ENCODE assay signal across 13 mouse cellular contexts in genomic region chr8:114306296-114306695, GRCm38 (mm10).
DNase-seq lines count a peak whose midpoint lies in the region; ATAC-seq and TF ChIP-seq lines count a peak whose summit lies in the region.
"Had no signal": no experiment of that assay in that cellular context is flagged by ENCODE, and none has a peak within 500 bp of the region (broad histone marks: within the 10 kb centered on the region; RNA-seq: fewer than 3 reads in every experiment).

No protein-coding gene starts in this region.

- no peak overlapping the region for H3K4me3 ChIP-seq in forebrain, embryonic 13.5 days
- H3K4me3 ChIP-seq in forebrain, embryonic 10.5 days: no peak overlapping the region
- H3K4me3 ChIP-seq in midbrain, postnatal 0 days (ENCODE audit: low read depth, low read length): no peak overlapping the region
- H3K4me3 ChIP-seq in midbrain, embryonic 13.5 days (replicated peaks): no peak overlapping the region
- H3K4me3 ChIP-seq in heart, embryonic 11.5 days (ENCODE audit: low read depth, low read length): no peak overlapping the region
- H3K4me3 ChIP-seq: embryonic facial prominence, embryonic 13.5 days; heart, adult 2 months; intestine, embryonic 15.5 days; midbrain, embryonic 15.5 days had no signal

- peak overlapping the region; percentile 25 for H3K27ac ChIP-seq in forebrain, embryonic 13.5 days
- no peak overlapping the region for H3K27ac ChIP-seq in forebrain, embryonic 10.5 days
- no peak overlapping the region for H3K27ac ChIP-seq in midbrain, postnatal 0 days (ENCODE audit: low read depth, low read length)
- H3K27ac ChIP-seq in midbrain, embryonic 13.5 days: no peak overlapping the region
- H3K27ac ChIP-seq in heart, embryonic 11.5 days (ENCODE audit: low read depth, low read length): no peak overlapping the region
- H3K27ac ChIP-seq: embryonic facial prominence, embryonic 13.5 days; heart, adult 2 months; intestine, embryonic 15.5 days; midbrain, embryonic 15.5 days had no signal

- H3K9me3 ChIP-seq in forebrain, embryonic 13.5 days (replicated peaks): no peaks in the 10 kb centered on the region
- no peaks in the 10 kb centered on the region for H3K9me3 ChIP-seq in forebrain, embryonic 10.5 days
- no peaks in the 10 kb centered on the region for H3K9me3 ChIP-seq in midbrain, postnatal 0 days (ENCODE audit: low read length)
- H3K9me3 ChIP-seq in midbrain, embryonic 13.5 days: no peaks in the 10 kb centered on the region
- H3K9me3 ChIP-seq in heart, embryonic 11.5 days (replicated peaks; ENCODE audit: control insufficient read depth, low read length): no peaks in the 10 kb centered on the region
- H3K9me3 ChIP-seq: embryonic facial prominence, embryonic 13.5 days; intestine, embryonic 15.5 days; midbrain, embryonic 15.5 days had no signal

- H3K9ac ChIP-seq in forebrain, embryonic 13.5 days: no peak overlapping the region
- H3K9ac ChIP-seq in midbrain, postnatal 0 days (replicated peaks; ENCODE audit: low read length, poor library complexity, severe bottlenecking): no peak overlapping the region
- H3K9ac ChIP-seq in midbrain, embryonic 13.5 days (replicated peaks): no peak overlapping the region
- no peak overlapping the region for H3K9ac ChIP-seq in heart, embryonic 11.5 days (ENCODE audit: low read depth, low read length)
- H3K9ac ChIP-seq: embryonic facial prominence, embryonic 13.5 days; intestine, embryonic 15.5 days; midbrain, embryonic 15.5 days had no signal

- ATAC-seq in forebrain, embryonic 13.5 days: peak; percentile 70
- ATAC-seq in midbrain, postnatal 0 days (ENCODE audit: low FRiP score): no peak
- no peak for ATAC-seq in midbrain, embryonic 13.5 days
- ATAC-seq in heart, embryonic 11.5 days (replicated peaks; ENCODE audit: insufficient number of reproducible peaks, low FRiP score, low TSS enrichment): no peak
- ATAC-seq: intestine, embryonic 15.5 days; midbrain, embryonic 15.5 days had no signal

- no peaks in the 10 kb centered on the region for H3K36me3 ChIP-seq in forebrain, embryonic 13.5 days (ENCODE audit: poor library complexity, severe bottlenecking)
- H3K36me3 ChIP-seq in forebrain, embryonic 10.5 days (replicated peaks): no peaks in the 10 kb centered on the region
- no peaks in the 10 kb centered on the region for H3K36me3 ChIP-seq in midbrain, postnatal 0 days (ENCODE audit: insufficient read depth, low read length)
- H3K36me3 ChIP-seq in midbrain, embryonic 13.5 days: peaks cover 4% of the 10 kb centered on the region; the same call in 1 of the 2 replicates
- H3K36me3 ChIP-seq in heart, embryonic 11.5 days (ENCODE audit: control insufficient read depth, insufficient read depth, low read length): no peaks in the 10 kb centered on the region
- H3K36me3 ChIP-seq: embryonic facial prominence, embryonic 13.5 days; intestine, embryonic 15.5 days; midbrain, embryonic 15.5 days had no signal

- peaks cover 15% of the 10 kb centered on the region for H3K4me1 ChIP-seq in forebrain, embryonic 13.5 days
- H3K4me1 ChIP-seq in forebrain, embryonic 10.5 days: peaks cover 7% of the 10 kb centered on the region; the same call in 1 of the 2 replicates
- H3K4me1 ChIP-seq in midbrain, postnatal 0 days (ENCODE audit: insufficient read depth, low read length): no peaks in the 10 kb centered on the region
- peaks cover 10% of the 10 kb centered on the region; the same call in 1 of the 2 replicates for H3K4me1 ChIP-seq in midbrain, embryonic 13.5 days (replicated peaks)
- no peaks in the 10 kb centered on the region for H3K4me1 ChIP-seq in heart, embryonic 11.5 days (ENCODE audit: control insufficient read depth, insufficient read depth, low read length)
- H3K4me1 ChIP-seq: intestine, embryonic 15.5 days had no signal

- no peaks in the 10 kb centered on the region for H3K27me3 ChIP-seq in forebrain, embryonic 13.5 days
- H3K27me3 ChIP-seq in forebrain, embryonic 10.5 days (ENCODE audit: poor library complexity, severe bottlenecking): no peaks in the 10 kb centered on the region
- no peaks in the 10 kb centered on the region for H3K27me3 ChIP-seq in midbrain, postnatal 0 days (ENCODE audit: insufficient read depth, low read length)
- H3K27me3 ChIP-seq in midbrain, embryonic 13.5 days: no peaks in the 10 kb centered on the region
- H3K27me3 ChIP-seq in heart, embryonic 11.5 days (ENCODE audit: control insufficient read depth, insufficient read depth, low read length): no peaks in the 10 kb centered on the region
- H3K27me3 ChIP-seq: embryonic facial prominence, embryonic 13.5 days; intestine, embryonic 15.5 days; midbrain, embryonic 15.5 days had no signal

- no peak for DNase-seq in forebrain, embryonic 10.5 days (ENCODE audit: extremely low spot score, low spot score)
- peak; percentile 89 for DNase-seq in midbrain, postnatal 0 days (ENCODE audit: low spot score)
- DNase-seq in cerebellum, postnatal 36 days: peak; percentile 34 to 46
- peak; percentile 13 to 46 for DNase-seq in layer of hippocampus, postnatal 14 days (ENCODE audit: low spot score in 2 of 2)
- DNase-seq in lung, postnatal 4 days: no peak
- DNase-seq: heart, adult 2 months; lung, adult 2 months had no signal

- 60% methylated on average over 5 of the region's 5 CpGs for WGBS in forebrain, embryonic 13.5 days
- 86% methylated on average over 5 of the region's 5 CpGs for WGBS in forebrain, embryonic 10.5 days
- 71% methylated on average over 5 of the region's 5 CpGs for WGBS in midbrain, postnatal 0 days
- 84% methylated on average over 5 of the region's 5 CpGs for WGBS in midbrain, embryonic 13.5 days
- WGBS in heart, embryonic 11.5 days (ENCODE audit: insufficient replicate concordance): 75% methylated on average over 5 of the region's 5 CpGs

- no peak overlapping the region for H3K4me2 ChIP-seq in forebrain, embryonic 13.5 days
- H3K4me2 ChIP-seq in midbrain, postnatal 0 days (ENCODE audit: low read depth, low read length, poor library complexity, severe bottlenecking): no peak overlapping the region
- no peak overlapping the region for H3K4me2 ChIP-seq in midbrain, embryonic 13.5 days (replicated peaks)
- H3K4me2 ChIP-seq in heart, embryonic 11.5 days: no peak overlapping the region
- H3K4me2 ChIP-seq: embryonic facial prominence, embryonic 13.5 days; intestine, embryonic 15.5 days; midbrain, embryonic 15.5 days had no signal

- no peak for TF ChIP-seq CTCF in midbrain, postnatal 0 days (IDR thresholded peaks at IDR 0.05)

Comparison
In these comparisons a context has a peak if more than half of its experiments do, and no peak if none do; other contexts are left out.
1. DNase-seq: peak in midbrain, postnatal 0 days (single experiment), cerebellum, postnatal 36 days (2 of 2) and layer of hippocampus, postnatal 14 days (2 of 2); none in forebrain, embryonic 10.5 days (single experiment) and lung, postnatal 4 days (0 of 2).